Mouse (Mus musculus): Measurements from ENCODE around the gene Gm19684. TPM values are rescaled to one million over a fixed set of nuclear protein-coding genes. Genes with fewer than 3 reads are reported as not detected.
A peak's percentile ranks its signal among the peaks of the same experiment; 100 is the strongest.
"Not testable (repeated sequence)": the region's sequence is repeated elsewhere in the genome, so short reads cannot be mapped to it uniquely, and the experiment has no call there.

The Gm19684 gene
- polyA plus RNA-seq, 1 experiment from 2014 or later = not detected

DNA sequence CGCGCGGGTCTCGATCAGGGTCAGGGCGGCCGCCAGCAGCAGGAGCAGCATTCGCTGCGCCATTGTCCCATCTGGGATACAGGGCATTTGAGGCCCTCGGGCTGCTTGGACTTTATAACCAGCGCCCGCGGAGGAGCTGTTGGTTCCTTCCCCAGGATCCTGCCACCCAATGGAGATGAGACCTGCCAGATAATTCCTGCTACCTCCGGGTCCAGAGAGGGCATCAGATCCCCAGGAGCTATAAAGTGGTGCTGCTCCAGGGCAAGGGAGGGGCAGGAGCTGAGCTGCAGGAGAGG is 24.3 kb downstream of the Gm19684 start:
- WGBS = 0% methylated on average over 13 of the region's 13 CpGs
- H3K4me1 ChIP-seq (ENCODE audit: control insufficient read depth, insufficient read depth, low read length); H3K9ac ChIP-seq (ENCODE audit: low read length); H3K9me3 ChIP-seq (ENCODE audit: control insufficient read depth, low read length); H3K27ac ChIP-seq (ENCODE audit: low read depth, low read length); H3K36me3 ChIP-seq (ENCODE audit: control insufficient read depth, insufficient read depth, low read length); DNase-seq (ENCODE audit: low spot score); ATAC-seq (ENCODE audit: insufficient read depth, low FRiP score, low TSS enrichment): not testable (repeated sequence)
- H3K4me3 ChIP-seq (ENCODE audit: low read depth, low read length) = peak overlapping the region; percentile 11; the same call in 1 of the 2 replicates
- H3K27me3 ChIP-seq (ENCODE audit: control insufficient read depth, insufficient read depth, low read length) = peaks cover 37% of the 10 kb centered on the region
- peak overlapping the region; percentile 34 for H3K4me2 ChIP-seq (ENCODE audit: low read depth)

DNA sequence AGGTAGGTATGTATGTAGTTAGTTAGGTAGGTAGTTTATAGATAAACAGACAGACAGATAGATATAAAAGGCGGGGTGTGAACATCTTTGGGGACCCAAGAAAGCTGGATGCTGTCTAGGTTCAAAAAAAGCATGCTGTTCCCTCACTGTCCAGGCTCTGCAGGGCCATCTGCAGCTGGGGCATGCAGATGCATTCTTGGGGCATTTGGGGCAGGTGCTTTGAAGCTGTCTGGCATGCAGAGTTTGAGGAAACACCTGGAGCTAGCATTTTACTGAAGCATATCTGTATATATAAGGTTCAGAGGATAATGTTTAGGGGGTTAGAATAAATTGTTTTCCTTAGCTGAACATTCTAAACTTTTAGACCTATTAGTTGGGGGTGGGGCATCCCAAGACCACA is 25.5 kb downstream of the Gm19684 start:
- H3K27ac ChIP-seq (ENCODE audit: low read depth, low read length); H3K4me3 ChIP-seq (ENCODE audit: low read depth, low read length); H3K36me3 ChIP-seq (ENCODE audit: control insufficient read depth, insufficient read depth, low read length); H3K4me1 ChIP-seq (ENCODE audit: control insufficient read depth, insufficient read depth, low read length); ATAC-seq (ENCODE audit: insufficient read depth, low FRiP score, low TSS enrichment); H3K4me2 ChIP-seq (ENCODE audit: low read depth); H3K9me3 ChIP-seq (ENCODE audit: control insufficient read depth, low read length); DNase-seq (ENCODE audit: low spot score); H3K9ac ChIP-seq (ENCODE audit: low read length): not testable (repeated sequence)
- peaks cover 37% of the 10 kb centered on the region for H3K27me3 ChIP-seq (ENCODE audit: control insufficient read depth, insufficient read depth, low read length)
- 86% methylated on average over 1 of the region's 1 CpGs for WGBS

DNA sequence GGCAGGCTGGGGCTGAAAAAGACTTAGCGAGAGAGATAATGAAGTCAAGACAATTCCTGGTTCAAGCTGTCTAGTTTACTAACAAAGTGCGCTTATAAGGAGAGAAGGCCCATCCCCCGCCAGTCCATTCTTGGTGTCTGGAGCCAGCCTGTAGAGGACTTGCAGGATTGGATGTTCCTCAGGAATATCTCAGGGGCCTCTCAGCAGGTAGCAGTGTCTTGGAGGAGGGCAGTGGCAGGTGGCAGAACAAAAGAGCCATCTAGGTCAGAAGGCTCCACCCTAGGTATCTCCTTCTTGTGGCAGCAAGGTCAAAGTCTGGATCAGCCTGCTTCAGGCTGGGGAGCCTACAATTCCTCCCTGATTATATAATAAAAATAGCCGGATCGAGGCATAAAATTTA is 27.0 kb downstream of the Gm19684 start:
- WGBS = 75% methylated on average over 5 of the region's 5 CpGs
- peaks cover 28% of the 10 kb centered on the region for H3K27me3 ChIP-seq (ENCODE audit: control insufficient read depth, insufficient read depth, low read length)
- not testable (repeated sequence) for H3K9ac ChIP-seq (ENCODE audit: low read length); H3K27ac ChIP-seq (ENCODE audit: low read depth, low read length); H3K9me3 ChIP-seq (ENCODE audit: control insufficient read depth, low read length); H3K4me1 ChIP-seq (ENCODE audit: control insufficient read depth, insufficient read depth, low read length); DNase-seq (ENCODE audit: low spot score); ATAC-seq (ENCODE audit: insufficient read depth, low FRiP score, low TSS enrichment); H3K4me2 ChIP-seq (ENCODE audit: low read depth); H3K4me3 ChIP-seq (ENCODE audit: low read depth, low read length); H3K36me3 ChIP-seq (ENCODE audit: control insufficient read depth, insufficient read depth, low read length)

DNA sequence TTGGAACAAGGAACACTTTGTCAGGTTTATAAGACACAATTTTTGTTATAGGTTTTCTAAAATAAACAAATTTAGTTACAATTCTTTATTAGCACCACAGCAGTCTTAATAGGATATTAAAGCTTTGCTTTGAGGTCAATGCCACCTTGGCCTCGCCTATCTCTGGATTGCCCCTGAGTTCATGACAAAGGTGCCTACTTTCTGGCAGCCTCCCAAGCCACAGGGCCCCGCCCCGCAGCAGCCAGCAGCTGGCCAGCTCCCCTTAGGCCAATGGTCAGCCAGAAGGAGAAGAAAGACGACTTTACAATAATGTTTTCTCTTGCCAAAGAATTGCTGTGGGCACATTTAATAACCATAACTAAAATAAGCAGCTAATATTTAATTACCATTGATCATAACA is 29.7 kb downstream of the Gm19684 start:
- not testable (repeated sequence) for H3K4me2 ChIP-seq (ENCODE audit: low read depth); H3K9me3 ChIP-seq (ENCODE audit: control insufficient read depth, low read length); ATAC-seq (ENCODE audit: insufficient read depth, low FRiP score, low TSS enrichment); H3K36me3 ChIP-seq (ENCODE audit: control insufficient read depth, insufficient read depth, low read length); DNase-seq (ENCODE audit: low spot score); H3K4me3 ChIP-seq (ENCODE audit: low read depth, low read length); H3K4me1 ChIP-seq (ENCODE audit: control insufficient read depth, insufficient read depth, low read length); H3K27ac ChIP-seq (ENCODE audit: low read depth, low read length); H3K9ac ChIP-seq (ENCODE audit: low read length)
- WGBS = 49% methylated on average over 4 of the region's 4 CpGs
- peaks cover 18% of the 10 kb centered on the region for H3K27me3 ChIP-seq (ENCODE audit: control insufficient read depth, insufficient read depth, low read length)

GRCm38 (mm10) chr17:36154271-36155149 is 33.0 kb downstream of the Gm19684 start:
- Histone ChIP-seq H3K4me2 (ENCODE audit: low read depth) (no peak overlapping the region), H3K4me3 (ENCODE audit: low read depth, low read length) (no peak overlapping the region), H3K4me1 (ENCODE audit: control insufficient read depth, insufficient read depth, low read length) (no peaks in the 10 kb centered on the region), H3K36me3 (ENCODE audit: control insufficient read depth, insufficient read depth, low read length) (no peaks in the 10 kb centered on the region), H3K9me3 (ENCODE audit: control insufficient read depth, low read length) (no peaks in the 10 kb centered on the region), H3K27ac (ENCODE audit: low read depth, low read length) (no peak overlapping the region), H3K9ac (ENCODE audit: low read length) (no peak overlapping the region), H3K27me3 (ENCODE audit: control insufficient read depth, insufficient read depth, low read length) (peaks cover 24% of the 10 kb centered on the region)
- ATAC-seq (ENCODE audit: insufficient read depth, low FRiP score, low TSS enrichment) (no peak), DNase-seq (ENCODE audit: low spot score) (no peak)
- 14% methylated on average over 3 of the region's 3 CpGs for WGBS

- peak; percentile 18 for DNase-seq (ENCODE audit: low spot score)
- Histone ChIP-seq H3K4me2 (ENCODE audit: low read depth) (peak overlapping the region; percentile 26), H3K27me3 (ENCODE audit: control insufficient read depth, insufficient read depth, low read length) (peaks cover 49% of the 10 kb centered on the region), H3K4me3 (ENCODE audit: low read depth, low read length) (0 out of 2 replicates have a peak overlapping the region, but pooled peaks have one; percentile 18)
- H3K36me3 ChIP-seq (ENCODE audit: control insufficient read depth, insufficient read depth, low read length); H3K27ac ChIP-seq (ENCODE audit: low read depth, low read length); H3K9ac ChIP-seq (ENCODE audit: low read length); H3K4me1 ChIP-seq (ENCODE audit: control insufficient read depth, insufficient read depth, low read length); H3K9me3 ChIP-seq (ENCODE audit: control insufficient read depth, low read length); ATAC-seq (ENCODE audit: insufficient read depth, low FRiP score, low TSS enrichment): not testable (repeated sequence)
- WGBS = 1% methylated on average over 33 of the region's 36 CpGs
Observed at GRCm38 (mm10) chr17:36157782-36158181, 36.3 kb downstream of the Gm19684 start.

DNA sequence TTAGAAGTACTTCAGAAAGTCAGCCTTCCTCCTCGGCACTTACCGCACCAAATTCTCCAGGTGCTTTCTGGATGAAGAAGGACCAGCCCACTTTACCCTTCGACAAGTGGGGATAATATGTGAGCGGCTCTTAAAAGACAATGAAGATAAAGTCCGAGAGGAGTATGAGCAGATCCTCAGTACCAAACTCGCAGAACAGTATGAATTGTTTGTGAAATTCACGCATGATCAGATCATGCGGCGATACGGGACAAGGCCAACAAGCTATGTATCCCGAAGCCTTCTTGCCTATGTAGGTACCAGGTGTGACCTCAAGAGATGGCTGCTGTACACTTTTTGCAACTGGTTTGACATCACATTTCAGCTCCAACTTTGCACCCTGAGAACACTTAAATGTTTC is 36.8 kb downstream of the Gm19684 start:
- WGBS = 10% methylated on average over 11 of the region's 11 CpGs
- H3K9ac ChIP-seq (ENCODE audit: low read length); DNase-seq (ENCODE audit: low spot score); H3K4me1 ChIP-seq (ENCODE audit: control insufficient read depth, insufficient read depth, low read length); H3K36me3 ChIP-seq (ENCODE audit: control insufficient read depth, insufficient read depth, low read length); H3K27ac ChIP-seq (ENCODE audit: low read depth, low read length); H3K4me3 ChIP-seq (ENCODE audit: low read depth, low read length); H3K9me3 ChIP-seq (ENCODE audit: control insufficient read depth, low read length); H3K4me2 ChIP-seq (ENCODE audit: low read depth); ATAC-seq (ENCODE audit: insufficient read depth, low FRiP score, low TSS enrichment): not testable (repeated sequence)
- H3K27me3 ChIP-seq (ENCODE audit: control insufficient read depth, insufficient read depth, low read length) = peaks cover 52% of the 10 kb centered on the region

- ATAC-seq (ENCODE audit: insufficient read depth, low FRiP score, low TSS enrichment) (no peak), DNase-seq (ENCODE audit: low spot score) (peak; percentile 20)
- Histone ChIP-seq H3K27ac (ENCODE audit: low read depth, low read length) (no peak overlapping the region), H3K4me1 (ENCODE audit: control insufficient read depth, insufficient read depth, low read length) (no peaks in the 10 kb centered on the region), H3K9ac (ENCODE audit: low read length) (no peak overlapping the region), H3K27me3 (ENCODE audit: control insufficient read depth, insufficient read depth, low read length) (peaks cover 69% of the 10 kb centered on the region), H3K4me2 (ENCODE audit: low read depth) (no peak overlapping the region), H3K36me3 (ENCODE audit: control insufficient read depth, insufficient read depth, low read length) (no peaks in the 10 kb centered on the region), H3K9me3 (ENCODE audit: control insufficient read depth, low read length) (no peaks in the 10 kb centered on the region), H3K4me3 (ENCODE audit: low read depth, low read length) (no peak overlapping the region)
- 1% methylated on average over 46 of the region's 56 CpGs for WGBS
Observed at GRCm38 (mm10) chr17:36161129-36162051, 39.9 kb downstream of the Gm19684 start.
